ENCODE assay signal across 8 mouse cellular contexts in the genomic region with DNA sequence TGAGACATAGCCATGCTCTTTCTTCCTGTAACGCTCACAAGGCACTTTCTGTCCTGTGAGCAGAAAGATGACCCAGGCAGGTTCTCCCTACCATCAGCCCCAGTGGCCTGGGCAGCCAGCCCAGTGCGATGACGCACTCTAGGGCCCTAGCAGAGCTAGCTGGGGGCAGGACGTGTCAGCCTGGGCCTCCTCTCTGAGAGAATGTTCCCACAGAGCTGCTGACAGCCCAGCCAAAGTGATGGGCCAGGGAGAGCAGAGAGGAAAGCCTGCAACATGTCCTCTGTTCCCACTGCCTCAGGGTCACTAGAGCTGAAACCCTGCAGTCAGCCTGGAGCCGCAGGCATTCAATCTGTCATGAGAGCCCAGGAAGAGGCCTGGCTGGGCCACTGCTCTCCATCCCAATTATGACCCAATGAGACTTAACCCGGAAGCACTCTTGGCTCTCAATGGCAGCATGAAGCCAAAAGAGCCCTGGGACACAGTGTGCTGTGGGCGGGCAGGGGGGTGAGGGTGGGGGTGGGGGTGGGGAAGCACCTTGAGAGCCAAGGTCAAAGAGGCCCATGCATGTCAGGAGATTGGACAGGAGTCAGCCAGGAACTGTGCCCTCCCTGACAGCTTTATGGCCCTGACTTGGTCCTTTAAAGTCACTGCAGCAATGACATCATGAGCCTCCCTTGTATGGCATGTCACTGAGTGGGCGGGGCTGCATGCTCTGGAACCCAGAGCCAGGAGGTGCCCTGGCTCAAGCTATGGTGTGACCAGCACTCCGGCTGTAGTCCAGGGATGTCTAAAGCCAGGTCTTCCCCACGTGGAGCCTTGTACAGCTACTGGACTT.
DNase-seq lines count a peak whose midpoint lies in the region; ATAC-seq and TF ChIP-seq lines count a peak whose summit lies in the region.

No protein-coding gene starts in this region.

- peak; percentile 31 for ATAC-seq in intestine, postnatal 0 days
- ATAC-seq in midbrain, embryonic 15.5 days (replicated peaks): no peak

- no peaks in the 10 kb centered on the region for H3K36me3 ChIP-seq in intestine, postnatal 0 days (ENCODE audit: control insufficient read depth, insufficient read depth)
- H3K36me3 ChIP-seq in midbrain, embryonic 15.5 days (replicated peaks): no peaks in the 10 kb centered on the region

- H3K4me3 ChIP-seq in intestine, postnatal 0 days (ENCODE audit: low read depth, low read length): no peak overlapping the region
- H3K4me3 ChIP-seq in midbrain, embryonic 15.5 days: no peak overlapping the region

- H3K4me2 ChIP-seq in intestine, postnatal 0 days (replicated peaks; ENCODE audit: low read depth): no peak overlapping the region
- no peak overlapping the region for H3K4me2 ChIP-seq in midbrain, embryonic 15.5 days

- no peak overlapping the region for H3K9ac ChIP-seq in intestine, postnatal 0 days (ENCODE audit: low read depth, low read length)
- no peak overlapping the region for H3K9ac ChIP-seq in midbrain, embryonic 15.5 days

- H3K9me3 ChIP-seq in intestine, postnatal 0 days (ENCODE audit: control insufficient read depth): no peaks in the 10 kb centered on the region
- no peaks in the 10 kb centered on the region for H3K9me3 ChIP-seq in midbrain, embryonic 15.5 days

- H3K27me3 ChIP-seq in intestine, postnatal 0 days (replicated peaks; ENCODE audit: control insufficient read depth, insufficient read depth, low read length): no peaks in the 10 kb centered on the region; the same call in 1 of the 2 replicates
- H3K27me3 ChIP-seq in midbrain, embryonic 15.5 days (replicated peaks): no peaks in the 10 kb centered on the region

- TF ChIP-seq CTCF in intestine, postnatal 0 days (IDR thresholded peaks at IDR 0.05; ENCODE audit: low read depth): no peak

- 58% methylated on average over 10 of the region's 10 CpGs for WGBS in intestine, postnatal 0 days
- 73% methylated on average over 10 of the region's 10 CpGs for WGBS in midbrain, embryonic 15.5 days

- peaks cover 6% of the 10 kb centered on the region; the same call in 1 of the 2 replicates for H3K4me1 ChIP-seq in intestine, postnatal 0 days (replicated peaks; ENCODE audit: control insufficient read depth, insufficient read depth, low read length)
- no peaks in the 10 kb centered on the region for H3K4me1 ChIP-seq in midbrain, embryonic 15.5 days

- peak; percentile 19 for DNase-seq in cerebellum, adult 11-12 months
- no peak for DNase-seq in cerebellum, adult 11 months
- DNase-seq in adipocyte (ENCODE audit: low spot score): peak; percentile 86
- peak; percentile 67 for DNase-seq in gastrocnemius, postnatal 10 days
- DNase-seq in lung, adult 18-20 months: peak; percentile 65 to 68
- DNase-seq in thymus, adult 18-20 months: no peak

- H3K27ac ChIP-seq in intestine, postnatal 0 days (ENCODE audit: low read depth, low read length): no peak overlapping the region
- no peak overlapping the region for H3K27ac ChIP-seq in midbrain, embryonic 15.5 days

Comparison
In these comparisons a context has a peak if more than half of its experiments do, and no peak if none do; other contexts are left out.
1. DNase-seq: peak in cerebellum, adult 11-12 months (single experiment), adipocyte (single experiment), gastrocnemius, postnatal 10 days (single experiment) and lung, adult 18-20 months (2 of 2); none in cerebellum, adult 11 months (single experiment) and thymus, adult 18-20 months (0 of 2).